Mouse (Mus musculus) myocyte (in vitro differentiated cells): Measurements from ENCODE around the gene Rnf157. TPM values are rescaled to one million over a fixed set of nuclear protein-coding genes. Genes with fewer than 3 reads are reported as not detected.
"Not testable (repeated sequence)": the region's sequence is repeated elsewhere in the genome, so short reads cannot be mapped to it uniquely, and the experiment has no call there.

Experiments used
- H3K27me3 ChIP-seq: one replicate; pipeline ENCODE4 v1.6.1; 2011; ENCODE audit not compliant: control insufficient read depth, insufficient read depth, insufficient read length
- H3K36me3 ChIP-seq: one replicate; pipeline ENCODE4 v1.6.1; 2011; ENCODE audit not compliant: control insufficient read depth, insufficient read depth
- H3K4me2 ChIP-seq: one replicate; pipeline ENCODE4 v1.6.1; 2011; ENCODE audit warnings: low read depth, control low read depth
- H3K4me3 ChIP-seq: one replicate; pipeline ENCODE4 v1.5.1; 2011; ENCODE audit warnings: mild to moderate bottlenecking, control low read depth, moderate library complexity
- H3K79me2 ChIP-seq: one replicate; pipeline ENCODE4 v1.6.1; 2011; ENCODE audit not compliant: control insufficient read depth, insufficient read depth
- H3ac ChIP-seq: one replicate; pipeline ENCODE4 v1.6.1; 2011; ENCODE audit not compliant: control insufficient read depth, insufficient read length
- CEBPB ChIP-seq: IDR thresholded peaks from 2 replicates; pipeline ENCODE4 v1.6.1; 2011; ENCODE audit warnings: mild to moderate bottlenecking, moderate library complexity; ENCODE audit not compliant: poor library complexity, insufficient read depth, severe bottlenecking
- E2F4 ChIP-seq: IDR thresholded peaks from one replicate; pipeline ENCODE4 v1.6.1; 2011; ENCODE audit warnings: mild to moderate bottlenecking, control low read depth, moderate library complexity; ENCODE audit not compliant: insufficient read depth
- MAX ChIP-seq: IDR thresholded peaks from one replicate; pipeline ENCODE4 v1.6.1; 2011; ENCODE audit warnings: low read depth, mild to moderate bottlenecking, control low read depth
- MYOD1 ChIP-seq, 3 experiments: IDR thresholded peaks; one replicate each; pipeline ENCODE4 v1.6.1; 2011; ENCODE audit warnings: control low read depth in 2 of 3, low read depth in 2 of 3, mild to moderate bottlenecking in 2 of 3, moderate library complexity in 1 of 3; ENCODE audit not compliant: insufficient read length in 2 of 3, control insufficient read depth in 1 of 3
- MYOG ChIP-seq, 3 experiments: IDR thresholded peaks; one replicate each; pipeline ENCODE4 v1.6.1; 2011; ENCODE audit warnings: control low read depth in 2 of 3, low read depth in 2 of 3, mild to moderate bottlenecking in 2 of 3; ENCODE audit not compliant: insufficient read length in 2 of 3, control insufficient read depth in 1 of 3, insufficient read depth in 1 of 3
- POLR2A ChIP-seq: IDR thresholded peaks from one replicate; pipeline ENCODE4 v1.6.1; 2011; ENCODE audit warnings: low read depth, mild to moderate bottlenecking, control low read depth, moderate library complexity; ENCODE audit not compliant: insufficient read length
- POLR2AphosphoS2 ChIP-seq: IDR thresholded peaks from one replicate; pipeline ENCODE4 v1.6.1; 2011; ENCODE audit warnings: low read depth, control low read depth; ENCODE audit not compliant: insufficient read length
- REST ChIP-seq: IDR thresholded peaks from one replicate; pipeline ENCODE4 v1.6.1; 2011; ENCODE audit warnings: mild to moderate bottlenecking, control low read depth, moderate library complexity; ENCODE audit not compliant: insufficient read depth, insufficient read length
- SRF ChIP-seq: IDR thresholded peaks from one replicate; pipeline ENCODE4 v1.6.1; 2011; ENCODE audit warnings: low read depth; ENCODE audit not compliant: control insufficient read depth, insufficient read length
- TCF12 ChIP-seq: IDR thresholded peaks from one replicate; pipeline ENCODE4 v1.6.1; 2011; ENCODE audit warnings: mild to moderate bottlenecking, control low read depth; ENCODE audit not compliant: poor library complexity, insufficient read depth, severe bottlenecking
- TCF3 ChIP-seq: IDR thresholded peaks from one replicate; pipeline ENCODE4 v1.6.1; 2011; ENCODE audit warnings: low read depth, control low read depth; ENCODE audit not compliant: insufficient read length
- USF1 ChIP-seq: IDR thresholded peaks from one replicate; pipeline ENCODE4 v1.6.1; 2011; ENCODE audit warnings: low read depth, mild to moderate bottlenecking, control low read depth, moderate library complexity
- polyA plus RNA-seq: library from polyadenylated mRNA; unstranded; fragments of >200 nt; fragmentation: generic; extraction: Trizol; gene quantifications from one replicate; pipeline ENCODE4 v1.2.1, GENCODE M21; 2012; ENCODE audit warnings: missing spikeins

Gene Rnf157
- polyA plus RNA-seq, 1 experiment = 15.2 TPM

DNA sequence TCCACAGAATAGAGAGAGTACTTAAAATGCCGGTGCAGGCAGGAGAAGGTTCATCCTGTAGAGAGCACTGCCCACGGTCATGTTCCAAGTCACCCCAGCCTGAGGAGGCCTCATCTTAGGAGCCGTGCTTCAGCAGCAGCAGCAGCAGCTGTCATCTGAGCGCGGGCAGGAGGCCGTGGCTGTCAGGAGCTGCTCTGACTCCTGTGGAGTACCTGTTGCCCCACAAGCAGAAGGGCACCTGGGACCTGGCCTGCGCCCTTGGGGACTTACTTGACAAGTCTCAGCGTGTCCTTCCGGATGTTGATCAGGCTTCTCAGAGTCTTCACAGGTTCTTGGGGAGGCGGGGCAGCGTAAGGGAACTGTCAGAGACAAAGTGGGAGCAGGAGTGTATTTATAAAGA, 50.8 kb downstream of the Rnf157 start:
- TF ChIP-seq POLR2A (no peak), MYOG (IDR thresholded peaks at IDR 0.05; ENCODE audit: control insufficient read depth in 1 of 3, insufficient read depth in 1 of 3, insufficient read length in 2 of 3, low read depth in 2 of 3) (no peak), SRF (no peak), USF1 (no peak), TCF12 (no peak), MAX (no peak), CEBPB (no peak), POLR2AphosphoS2 (no peak), TCF3 (no peak), MYOD1 (IDR thresholded peaks at IDR 0.05; ENCODE audit: control insufficient read depth in 1 of 3, insufficient read length in 2 of 3, low read depth in 2 of 3) (no peak), E2F4 (no peak), REST (no peak)
- H3K36me3 ChIP-seq = peaks cover 3% of the 10 kb centered on the region
- H3K27me3 ChIP-seq = no peaks in the 10 kb centered on the region
- H3K4me2 ChIP-seq = no peak overlapping the region
- H3ac ChIP-seq = no peak overlapping the region
- H3K79me2 ChIP-seq = no peaks in the 10 kb centered on the region
- no peak overlapping the region for H3K4me3 ChIP-seq

GRCm38 (mm10) chr11:116360915-116361314, 51.9 kb downstream of the Rnf157 start:
- H3K79me2 ChIP-seq, H3K36me3 ChIP-seq, H3K4me3 ChIP-seq, H3ac ChIP-seq, H3K4me2 ChIP-seq, H3K27me3 ChIP-seq: not testable (repeated sequence)

GRCm38 (mm10) chr11:116359652-116360051, 53.2 kb downstream of the Rnf157 start:
- no peak overlapping the region for H3K4me3 ChIP-seq
- peaks cover 3% of the 10 kb centered on the region for H3K36me3 ChIP-seq
- H3ac ChIP-seq = no peak overlapping the region
- H3K79me2 ChIP-seq = no peaks in the 10 kb centered on the region
- no peaks in the 10 kb centered on the region for H3K27me3 ChIP-seq
- no peak for TF ChIP-seq REST
- no peak for TF ChIP-seq POLR2AphosphoS2
- TF ChIP-seq MAX = no peak
- no peak for TF ChIP-seq TCF12
- no peak for TF ChIP-seq POLR2A
- no peak for TF ChIP-seq MYOD1 (IDR thresholded peaks at IDR 0.05; ENCODE audit: control insufficient read depth in 1 of 3, insufficient read length in 2 of 3, low read depth in 2 of 3)
- no peak for TF ChIP-seq SRF
- TF ChIP-seq MYOG (IDR thresholded peaks at IDR 0.05; ENCODE audit: control insufficient read depth in 1 of 3, insufficient read depth in 1 of 3, insufficient read length in 2 of 3, low read depth in 2 of 3) = no peak
- no peak for TF ChIP-seq CEBPB
- no peak for TF ChIP-seq TCF3
- TF ChIP-seq USF1 = no peak
- no peak for TF ChIP-seq E2F4
- H3K4me2 ChIP-seq = no peak overlapping the region

DNA sequence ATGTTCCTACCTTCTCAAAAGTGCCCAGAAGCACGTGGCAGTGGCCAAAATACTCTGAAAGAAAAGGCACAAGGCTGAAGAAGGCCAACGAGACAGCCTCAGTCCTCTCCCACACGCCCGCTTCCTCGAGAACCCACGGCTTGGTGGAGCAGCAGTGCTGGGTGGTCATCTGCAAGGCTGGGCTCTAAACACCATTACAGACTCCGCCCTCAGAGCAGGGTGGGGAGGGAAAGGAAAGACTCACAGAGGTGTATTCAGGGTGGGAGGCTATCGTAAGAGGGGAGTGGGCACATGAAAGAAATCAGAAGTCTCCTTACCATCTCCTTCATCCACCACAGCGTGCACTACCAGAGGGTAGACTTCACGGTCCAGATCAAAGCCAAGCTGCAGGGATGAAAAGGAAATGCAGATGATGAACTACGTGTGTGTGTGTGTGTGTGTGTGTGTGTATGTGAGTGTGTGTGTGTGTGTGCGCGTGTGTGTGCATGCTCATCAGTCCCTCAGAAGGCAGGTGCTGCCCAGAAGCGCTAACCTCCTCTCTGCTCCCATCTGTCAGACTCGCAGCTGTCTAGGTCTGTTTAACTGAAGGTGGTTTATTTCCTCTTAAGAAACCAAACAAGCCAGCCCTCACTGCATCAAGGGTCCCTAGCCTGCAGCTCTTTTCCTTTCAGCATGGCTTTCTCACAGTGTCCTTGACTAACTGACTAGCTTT, 53.8 kb downstream of the Rnf157 start:
- no peak overlapping the region for H3K4me2 ChIP-seq
- no peaks in the 10 kb centered on the region for H3K79me2 ChIP-seq
- no peak for TF ChIP-seq MAX
- no peak for TF ChIP-seq E2F4
- TF ChIP-seq USF1 = no peak
- TF ChIP-seq POLR2AphosphoS2 = no peak
- TF ChIP-seq REST = no peak
- peak in 2 of 3 experiments; percentile 44 to 68 for TF ChIP-seq MYOD1 (IDR thresholded peaks at IDR 0.05; ENCODE audit: control insufficient read depth in 1 of 3, insufficient read length in 2 of 3, low read depth in 2 of 3)
- TF ChIP-seq POLR2A = no peak
- peak in 2 of 3 experiments; percentile 23 to 34 for TF ChIP-seq MYOG (IDR thresholded peaks at IDR 0.05; ENCODE audit: control insufficient read depth in 1 of 3, insufficient read depth in 1 of 3, insufficient read length in 2 of 3, low read depth in 2 of 3)
- TF ChIP-seq CEBPB = no peak
- H3K4me3 ChIP-seq = no peak overlapping the region
- H3K36me3 ChIP-seq = peaks cover 3% of the 10 kb centered on the region
- no peak overlapping the region for H3ac ChIP-seq
- no peaks in the 10 kb centered on the region for H3K27me3 ChIP-seq

GRCm38 (mm10) chr11:116354521-116354920, 58.3 kb downstream of the Rnf157 start:
- no peak overlapping the region for H3K4me3 ChIP-seq
- no peak overlapping the region for H3K4me2 ChIP-seq
- no peaks in the 10 kb centered on the region for H3K79me2 ChIP-seq
- peaks cover 3% of the 10 kb centered on the region for H3K36me3 ChIP-seq
- no peak overlapping the region for H3ac ChIP-seq
- TF ChIP-seq POLR2AphosphoS2 (no peak), USF1 (no peak), TCF12 (no peak), POLR2A (no peak), TCF3 (no peak), MYOG (IDR thresholded peaks at IDR 0.05; ENCODE audit: control insufficient read depth in 1 of 3, insufficient read depth in 1 of 3, insufficient read length in 2 of 3, low read depth in 2 of 3) (no peak), MYOD1 (IDR thresholded peaks at IDR 0.05; ENCODE audit: control insufficient read depth in 1 of 3, insufficient read length in 2 of 3, low read depth in 2 of 3) (no peak), MAX (no peak), CEBPB (no peak), E2F4 (no peak), REST (no peak), SRF (no peak)
- no peaks in the 10 kb centered on the region for H3K27me3 ChIP-seq
